Mouse (Mus musculus) bone marrow macrophage, adult 2 months (primary cell): ENCODE measurements around the gene Akap9.

Source experiments
- CTCF ChIP-seq: IDR thresholded peaks from 2 replicates; pipeline ENCODE4 v1.5.1; 2012; ENCODE audit warnings: low read depth, mild to moderate bottlenecking, low read length, moderate library complexity
- POLR2A ChIP-seq: IDR thresholded peaks from 2 replicates; pipeline ENCODE4 v1.6.1; 2012; ENCODE audit warnings: mild to moderate bottlenecking, low read depth, low read length, borderline replicate concordance

GRCm38 (mm10) chr5:4040922-4041321, 113.1 kb downstream of the Akap9 start:
- TF ChIP-seq POLR2A: no peak
- TF ChIP-seq CTCF: no peak
